In the genomic region with DNA sequence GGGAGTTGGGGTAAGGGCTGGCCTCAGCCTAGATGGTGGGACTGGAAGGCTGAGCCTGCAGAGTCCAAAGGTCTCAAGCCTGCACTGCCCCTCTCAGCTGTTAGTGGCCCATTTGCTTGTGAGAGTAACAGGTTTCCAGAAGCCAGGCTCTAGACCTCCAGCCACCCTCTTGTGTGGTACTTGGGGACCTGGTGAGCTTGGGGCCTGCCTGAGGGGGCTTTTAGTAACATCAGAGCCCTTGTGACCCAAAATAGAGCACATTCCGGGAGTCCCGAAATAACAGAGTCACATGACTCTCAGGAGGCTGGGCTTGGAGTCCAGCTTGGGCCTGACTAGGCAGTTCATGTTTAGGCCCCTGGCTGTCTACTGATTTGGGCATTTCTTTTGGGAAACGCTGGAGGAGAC, we compare ENCODE assay signal across 8 mouse cellular contexts. TPM values are rescaled to one million over a fixed set of nuclear protein-coding genes. Genes with fewer than 3 reads are reported as not detected.
DNase-seq lines count a peak whose midpoint lies in the region; ATAC-seq and TF ChIP-seq lines count a peak whose summit lies in the region.

No protein-coding gene starts in this region.

- TF ChIP-seq CTCF in lung, postnatal 0 days (IDR thresholded peaks at IDR 0.05): no peak
- no peak for TF ChIP-seq CTCF in lung, adult 2 months (IDR thresholded peaks at IDR 0.05; ENCODE audit: insufficient read depth, low read length)

- H3K9ac ChIP-seq in lung, postnatal 0 days (replicated peaks; ENCODE audit: low read depth): no peak overlapping the region; the same call in 1 of the 2 replicates
- peak overlapping the region; percentile 99 for H3K9ac ChIP-seq in heart, embryonic 14.5 days (ENCODE audit: low read length)
- 0 out of 2 replicates have a peak overlapping the region, but pooled peaks have one; percentile 34 for H3K9ac ChIP-seq in neural tube, embryonic 13.5 days

- TF ChIP-seq EP300 in lung, postnatal 0 days (IDR thresholded peaks at IDR 0.05): no peak

- no peaks in the 10 kb centered on the region for H3K27me3 ChIP-seq in lung, postnatal 0 days (replicated peaks; ENCODE audit: insufficient read depth, low read length)
- no peaks in the 10 kb centered on the region for H3K27me3 ChIP-seq in heart, embryonic 14.5 days (ENCODE audit: control insufficient read depth, insufficient read depth, low read length)
- H3K27me3 ChIP-seq in neural tube, embryonic 13.5 days: peaks cover 4% of the 10 kb centered on the region; the same call in 1 of the 2 replicates

- peak; percentile 56 for DNase-seq in lung, postnatal 0 days (ENCODE audit: low spot score)
- no peak for DNase-seq in lung, adult 2 months
- DNase-seq in kidney, postnatal 14 days: peak; percentile 72
- no peak for DNase-seq in retina, postnatal 1 day
- DNase-seq in urinary bladder, postnatal 10 days (ENCODE audit: low spot score): no peak

- no peak for TF ChIP-seq POLR2A in lung, adult 2 months (IDR thresholded peaks at IDR 0.05; ENCODE audit: borderline replicate concordance, extremely low read depth, low read depth, low read length)

- 4% methylated on average over 3 of the region's 3 CpGs for WGBS in lung, postnatal 0 days
- WGBS in lung, adult 2 months: 13% methylated on average over 3 of the region's 3 CpGs
- 5% methylated on average over 3 of the region's 3 CpGs for WGBS in heart, embryonic 14.5 days
- 29% methylated on average over 3 of the region's 3 CpGs for WGBS in neural tube, embryonic 13.5 days

- no peak for ATAC-seq in lung, postnatal 0 days
- peak; percentile 52; the same call in 1 of the 2 replicates for ATAC-seq in heart, embryonic 14.5 days (ENCODE audit: insufficient number of reproducible peaks, insufficient read depth, low FRiP score, low read depth)
- no peak for ATAC-seq in neural tube, embryonic 13.5 days (ENCODE audit: low read depth)
- no peak for ATAC-seq in granulocyte monocyte progenitor cell, adult 5-6 weeks (replicated peaks; ENCODE audit: poor library complexity, severe bottlenecking)

- H3K4me1 ChIP-seq in lung, postnatal 0 days (ENCODE audit: insufficient read depth, low read depth, low read length): peaks cover 35% of the 10 kb centered on the region
- H3K4me1 ChIP-seq in lung, adult 2 months (ENCODE audit: control insufficient read depth, insufficient read depth, low read length): peaks cover 29% of the 10 kb centered on the region
- peaks cover 65 to 71% of the 10 kb centered on the region in 2 experiments for H3K4me1 ChIP-seq in heart, embryonic 14.5 days (ENCODE audit: control insufficient read depth in 2 of 2, insufficient read depth in 2 of 2, low read length in 2 of 2)
- H3K4me1 ChIP-seq in neural tube, embryonic 13.5 days (replicated peaks): peaks cover 80% of the 10 kb centered on the region

- no peaks in the 10 kb centered on the region for H3K9me3 ChIP-seq in lung, postnatal 0 days (ENCODE audit: low read length)
- no peaks in the 10 kb centered on the region for H3K9me3 ChIP-seq in heart, embryonic 14.5 days (ENCODE audit: control insufficient read depth, low read length)
- H3K9me3 ChIP-seq in neural tube, embryonic 13.5 days: no peaks in the 10 kb centered on the region

- no peaks in the 10 kb centered on the region for H3K36me3 ChIP-seq in lung, postnatal 0 days (ENCODE audit: insufficient read depth, low read length)
- no peaks in the 10 kb centered on the region for H3K36me3 ChIP-seq in heart, embryonic 14.5 days (ENCODE audit: control insufficient read depth, insufficient read depth, low read length)
- H3K36me3 ChIP-seq in neural tube, embryonic 13.5 days: no peaks in the 10 kb centered on the region

- H3K4me3 ChIP-seq in lung, postnatal 0 days (ENCODE audit: low read depth, low read length): peak overlapping the region; percentile 87; the same call in 1 of the 2 replicates
- H3K4me3 ChIP-seq in lung, adult 2 months (replicated peaks; ENCODE audit: extremely low read depth, low read depth, low read length): no peak overlapping the region
- H3K4me3 ChIP-seq in heart, embryonic 14.5 days (ENCODE audit: control insufficient read depth in 1 of 2, insufficient read depth in 1 of 2, low read depth in 1 of 2, low read length in 2 of 2): peak overlapping the region; percentile 78 to 92
- peak overlapping the region; percentile 73; the same call in 1 of the 2 replicates for H3K4me3 ChIP-seq in neural tube, embryonic 13.5 days

- H3K27ac ChIP-seq in lung, postnatal 0 days (ENCODE audit: low read length): peak overlapping the region; percentile 69; the same call in 1 of the 2 replicates
- H3K27ac ChIP-seq in heart, embryonic 14.5 days (replicated peaks in 1 of 2; ENCODE audit: control insufficient read depth in 1 of 2, insufficient read depth in 1 of 2, low read depth in 2 of 2, low read length in 2 of 2): peak overlapping the region; percentile 94 to 97
- H3K27ac ChIP-seq in neural tube, embryonic 13.5 days (replicated peaks): 0 out of 2 replicates have a peak overlapping the region, but pooled peaks have one; percentile 18

- peak overlapping the region; percentile 95 for H3K4me2 ChIP-seq in lung, postnatal 0 days (replicated peaks; ENCODE audit: low read depth, low read length)
- H3K4me2 ChIP-seq in heart, embryonic 14.5 days (ENCODE audit: low read length): peak overlapping the region; percentile 99
- H3K4me2 ChIP-seq in neural tube, embryonic 13.5 days: peak overlapping the region; percentile 82

RNA-seq across cellular contexts. Expression of gene Rxra, which starts 3.4 kb away (rescaled TPM):
- 9.6 and 10.3 TPM in 2 replicates for polyA plus RNA-seq in lung, postnatal 0 days (2015; fragmentation: Nextera tagmentation; extraction: Ambion mirVana)
- polyA plus RNA-seq in lung, adult 2 months (2012; rRNA removed): 71.3 and 81.8 TPM in 2 replicates
- 5.2 and 5.7 TPM in 2 replicates for polyA plus RNA-seq in heart, embryonic 14.5 days (2014; fragmentation: Nextera tagmentation; extraction: Ambion mirVana)
- polyA plus RNA-seq in neural tube, embryonic 13.5 days (2015; fragmentation: Nextera tagmentation; extraction: Ambion mirVana): 3.2 and 4.7 TPM in 2 replicates
- 1.8 and 3.2 TPM in 2 replicates for total RNA-seq in granulocyte monocyte progenitor cell, adult 5-6 weeks (2014; fragmentation: Nextera tagmentation)
- total RNA-seq in granulocyte monocyte progenitor cell, adult 5-6 weeks (2017): 0.77 and 1.4 TPM in 2 replicates

Comparison
In these comparisons a context has a peak if more than half of its experiments do, and no peak if none do; other contexts are left out.
1. DNase-seq: peak in lung, postnatal 0 days (single experiment) and kidney, postnatal 14 days (single experiment); none in lung, adult 2 months (single experiment), retina, postnatal 1 day (single experiment) and urinary bladder, postnatal 10 days (single experiment).
2. H3K27ac ChIP-seq: peak in every context shown above with its lines; median percentile 96 in heart, embryonic 14.5 days; 69 in lung, postnatal 0 days; 18 in neural tube, embryonic 13.5 days.
3. Peak in every context shown above with its lines, with median percentiles within 50 percentile points of each other: H3K4me2 ChIP-seq.